Mouse (Mus musculus) forebrain, embryonic 16.5 days (tissue): ENCODE measurements at regions not wholly inside any gene's neighbourhood (a gene's known extent, or its start where the extent isn't known, plus 50 kb on each side); places are given as distances from the start of the nearest gene placed in this dataset.

ENCODE experiments used
- ATAC-seq: fragments of 200-750 bp; cut with Nextera tagmentation; 2 replicates; pipeline ENCODE4 v1.8.0; 2017; ENCODE audit warnings: mild to moderate bottlenecking, moderate library complexity
- H3K27ac ChIP-seq: fragments of 300-500 bp; sonication (generic); 2 replicates; pipeline ENCODE4 v1.5.1; 2014; ENCODE audit warnings: low read length, control low read depth
- H3K27me3 ChIP-seq: fragments of 300-500 bp; sonication (generic); replicated peaks from 2 replicates; pipeline ENCODE4 v1.6.1; 2014; ENCODE audit warnings: low read length; ENCODE audit not compliant: control insufficient read depth, insufficient read depth
- H3K36me3 ChIP-seq: fragments of 300-500 bp; sonication (generic); 2 replicates; pipeline ENCODE4 v1.6.1; 2014; ENCODE audit not compliant: control insufficient read depth, insufficient read depth
- H3K4me1 ChIP-seq: fragments of 300-500 bp; sonication (generic); replicated peaks from 2 replicates; pipeline ENCODE4 v1.6.1; 2014; ENCODE audit warnings: low read length; ENCODE audit not compliant: control insufficient read depth, insufficient read depth
- H3K4me2 ChIP-seq: fragments of 300-500 bp; sonication (generic); 2 replicates; pipeline ENCODE4 v1.6.1; 2014; ENCODE audit warnings: mild to moderate bottlenecking, low read length, control low read depth
- H3K4me3 ChIP-seq: fragments of 300-500 bp; sonication (generic); replicated peaks from 2 replicates; pipeline ENCODE4 v1.5.1; 2014; ENCODE audit warnings: mild to moderate bottlenecking, low read length, control low read depth
- H3K9ac ChIP-seq: fragments of 300-500 bp; sonication (generic); replicated peaks from 2 replicates; pipeline ENCODE4 v1.6.1; 2014; ENCODE audit warnings: low read depth, low read length, control low read depth
- H3K9me3 ChIP-seq: fragments of 300-500 bp; sonication (generic); 2 replicates; pipeline ENCODE4 v1.6.1; 2016; ENCODE audit warnings: low read length; ENCODE audit not compliant: control insufficient read depth
- WGBS: fragments of 180-500 bp; shearing (Covaris S2); extraction: QIAGEN DNeasy Blood & Tissue Kit; methylation state at CpG from one replicate; pipeline ENCODE4 v1.1.7; 2014; 5-methylcytosine and 5-hydroxymethylcytosine counted together

DNA sequence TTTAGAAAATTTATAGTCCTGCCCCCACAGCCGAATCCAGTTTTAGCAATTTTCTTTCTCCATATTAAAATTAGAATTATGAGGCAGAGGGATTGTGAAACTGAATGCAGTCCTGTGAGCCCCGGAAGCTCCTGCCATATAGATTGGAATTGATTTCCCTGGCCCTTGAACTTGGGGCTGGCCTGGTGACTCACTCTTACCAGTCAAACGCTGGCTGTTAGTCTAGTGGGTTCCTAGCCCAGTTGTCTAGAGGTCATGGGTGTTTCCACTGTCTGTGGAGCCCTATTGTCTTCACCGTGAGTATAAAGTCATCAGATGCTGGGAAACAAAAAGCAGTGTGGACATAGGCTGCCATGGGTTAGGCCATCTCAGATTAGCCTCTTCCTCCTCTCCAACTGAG is 173.2 kb upstream of the Camk1g start:
- Histone ChIP-seq H3K4me1 (peaks cover 21% of the 10 kb centered on the region), H3K27ac (no peak overlapping the region), H3K27me3 (no peaks in the 10 kb centered on the region), H3K9me3 (no peaks in the 10 kb centered on the region), H3K36me3 (no peaks in the 10 kb centered on the region), H3K4me2 (no peak overlapping the region), H3K9ac (no peak overlapping the region), H3K4me3 (no peak overlapping the region)
- 72% methylated on average over 4 of the region's 4 CpGs for WGBS
- no peak for ATAC-seq

DNA sequence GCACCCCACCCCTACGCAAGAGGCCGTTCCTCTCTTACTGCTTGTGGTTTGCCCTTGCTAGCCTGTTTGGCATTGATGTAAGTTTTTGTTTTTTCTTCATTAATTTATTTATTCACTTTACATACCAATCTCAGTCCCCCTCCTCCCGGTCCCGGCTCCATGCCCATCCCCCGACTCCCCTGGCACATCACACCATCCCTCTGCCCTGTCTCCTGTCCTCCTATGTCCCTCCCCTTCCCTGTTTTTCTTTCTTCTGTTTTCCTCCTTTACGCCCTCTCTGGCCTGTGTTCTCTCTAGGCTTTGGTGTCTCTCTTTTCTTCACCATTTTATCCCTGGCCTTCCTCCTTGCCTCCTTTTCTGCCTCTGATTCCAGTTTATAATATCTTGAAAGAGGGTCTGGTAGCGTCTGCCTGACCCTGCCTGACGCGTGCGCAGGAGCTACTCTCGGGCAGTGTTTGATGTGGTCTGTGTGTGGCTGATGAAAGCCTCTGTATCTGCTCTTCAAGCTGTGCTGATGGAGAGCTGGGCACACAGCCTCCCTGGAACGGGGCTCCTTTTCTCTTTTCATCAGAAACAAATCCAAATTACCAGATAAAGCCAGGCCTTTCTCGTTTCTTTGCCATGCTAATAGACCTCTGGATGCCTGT is 172.0 kb upstream of the Camk1g start:
- peak overlapping the region; percentile 12 for H3K4me2 ChIP-seq
- 19% methylated on average over 13 of the region's 13 CpGs for WGBS

DNA sequence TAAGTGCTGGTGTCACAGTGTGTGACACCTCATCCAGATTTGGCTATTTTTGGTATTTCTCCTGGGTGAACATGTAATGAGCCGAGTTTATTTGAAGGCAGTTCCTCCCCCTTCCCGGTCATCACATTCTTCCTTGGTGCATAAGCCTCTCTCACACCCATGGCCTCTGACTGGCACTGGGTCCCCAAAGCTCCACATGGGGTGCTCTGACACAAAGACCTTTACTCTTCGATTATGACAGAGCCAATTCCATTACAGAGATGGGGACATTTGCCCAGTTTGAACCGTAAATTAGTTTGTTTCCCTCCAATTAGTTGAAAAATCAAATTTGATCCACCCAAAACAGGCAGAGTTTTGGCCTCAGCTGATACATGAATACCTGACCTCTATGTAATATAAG is 171.2 kb upstream of the Camk1g start:
- H3K36me3 ChIP-seq = no peaks in the 10 kb centered on the region
- H3K27me3 ChIP-seq = no peaks in the 10 kb centered on the region
- H3K27ac ChIP-seq = no peak overlapping the region
- no peak overlapping the region for H3K4me3 ChIP-seq
- no peak overlapping the region for H3K9ac ChIP-seq
- no peak for ATAC-seq
- H3K4me1 ChIP-seq = peaks cover 21% of the 10 kb centered on the region
- no peak overlapping the region for H3K4me2 ChIP-seq
- no peaks in the 10 kb centered on the region for H3K9me3 ChIP-seq
- WGBS = 79% methylated on average over 4 of the region's 4 CpGs

More for the DNA sequence above, 172.0 kb upstream of the Camk1g start:
- Histone ChIP-seq H3K27me3 (no peaks in the 10 kb centered on the region), H3K9me3 (no peaks in the 10 kb centered on the region), H3K27ac (no peak overlapping the region), H3K36me3 (no peaks in the 10 kb centered on the region), H3K9ac (no peak overlapping the region), H3K4me3 (no peak overlapping the region), H3K4me1 (peaks cover 21% of the 10 kb centered on the region)
- ATAC-seq = peak; percentile 64

DNA sequence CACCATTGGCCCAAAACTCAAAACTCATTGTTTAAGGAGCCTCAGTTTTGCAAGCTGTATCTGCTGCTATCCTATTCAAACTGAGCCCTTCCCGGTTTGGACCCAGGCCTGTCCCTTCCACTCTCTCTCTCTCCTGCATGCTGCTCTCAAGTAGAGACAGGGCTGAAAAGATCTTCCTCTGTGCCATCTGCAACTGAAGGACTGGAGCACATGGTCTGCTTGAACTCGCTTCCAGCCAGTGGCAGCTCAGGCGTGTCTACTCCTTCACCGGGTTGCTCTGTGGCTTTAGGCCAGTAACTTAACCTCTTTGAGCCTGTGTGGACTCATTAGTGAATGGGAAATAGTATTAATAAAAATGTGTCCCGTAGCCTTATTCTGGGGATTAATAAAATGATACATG is 170.4 kb upstream of the Camk1g start:
- no peak for ATAC-seq
- no peak overlapping the region for H3K27ac ChIP-seq
- no peak overlapping the region for H3K9ac ChIP-seq
- no peaks in the 10 kb centered on the region for H3K36me3 ChIP-seq
- H3K27me3 ChIP-seq = no peaks in the 10 kb centered on the region
- H3K4me3 ChIP-seq = no peak overlapping the region
- no peak overlapping the region for H3K4me2 ChIP-seq
- no peaks in the 10 kb centered on the region for H3K9me3 ChIP-seq
- WGBS = 53% methylated on average over 5 of the region's 5 CpGs
- H3K4me1 ChIP-seq = peaks cover 18% of the 10 kb centered on the region

DNA sequence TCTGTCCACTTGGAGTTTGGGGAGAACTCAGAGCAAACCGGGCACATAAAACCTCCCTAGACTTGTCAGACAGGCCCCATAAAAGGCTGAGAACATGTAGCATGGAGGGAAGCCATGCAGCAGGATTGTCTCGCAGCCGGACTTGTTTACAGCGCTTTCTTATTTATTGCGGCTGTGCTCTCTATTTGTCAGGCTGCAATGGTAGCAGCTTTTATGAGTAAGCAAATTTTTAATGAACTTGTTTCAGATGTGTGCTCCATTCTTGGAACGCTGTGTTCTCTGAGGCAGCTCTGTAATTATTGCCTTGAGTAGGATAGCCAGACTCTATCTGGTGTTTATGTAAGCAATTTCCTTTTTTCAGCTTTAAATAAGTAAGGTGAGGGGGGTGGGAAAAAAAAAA is 169.2 kb upstream of the Camk1g start:
- no peaks in the 10 kb centered on the region for H3K27me3 ChIP-seq
- no peak for ATAC-seq
- H3K4me2 ChIP-seq = no peak overlapping the region
- no peaks in the 10 kb centered on the region for H3K9me3 ChIP-seq
- H3K4me3 ChIP-seq = no peak overlapping the region
- H3K36me3 ChIP-seq = no peaks in the 10 kb centered on the region
- WGBS = 59% methylated on average over 6 of the region's 6 CpGs
- peaks cover 18% of the 10 kb centered on the region for H3K4me1 ChIP-seq
- H3K27ac ChIP-seq = no peak overlapping the region; the same call in 1 of the 2 replicates
- no peak overlapping the region for H3K9ac ChIP-seq

DNA sequence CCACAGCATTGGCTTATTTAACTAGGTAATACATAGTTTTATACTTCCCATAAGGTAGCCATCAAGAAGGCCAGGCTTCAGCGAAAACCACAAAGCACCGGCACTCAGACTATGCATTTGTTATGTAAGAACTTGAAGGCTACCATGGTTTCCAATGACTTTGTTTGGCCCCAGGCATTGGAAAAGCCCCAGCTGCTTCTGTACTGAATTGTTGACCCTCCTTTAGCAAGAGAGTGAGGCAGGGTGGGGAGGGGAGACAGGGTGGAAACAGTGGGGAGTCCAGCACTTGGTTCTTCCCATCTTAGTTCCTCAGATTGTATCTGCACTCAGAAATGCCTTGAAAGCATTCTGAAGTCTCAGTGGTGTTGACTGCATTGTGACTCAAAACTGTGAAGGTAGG is 168.3 kb upstream of the Camk1g start:
- H3K9ac ChIP-seq = no peak overlapping the region
- no peaks in the 10 kb centered on the region for H3K36me3 ChIP-seq
- H3K9me3 ChIP-seq = no peaks in the 10 kb centered on the region
- ATAC-seq = no peak
- peaks cover 18% of the 10 kb centered on the region for H3K4me1 ChIP-seq
- no peaks in the 10 kb centered on the region for H3K27me3 ChIP-seq
- no peak overlapping the region for H3K4me3 ChIP-seq
- WGBS = 79% methylated on average over 2 of the region's 2 CpGs
- H3K4me2 ChIP-seq = no peak overlapping the region
- H3K27ac ChIP-seq = no peak overlapping the region

GRCm38 (mm10) chr1:193537616-193538015 is 167.5 kb upstream of the Camk1g start:
- H3K9me3 ChIP-seq = no peaks in the 10 kb centered on the region
- no peak overlapping the region for H3K9ac ChIP-seq
- no peaks in the 10 kb centered on the region for H3K27me3 ChIP-seq
- H3K4me3 ChIP-seq = no peak overlapping the region
- WGBS = 87% methylated on average over 5 of the region's 5 CpGs
- H3K27ac ChIP-seq = no peak overlapping the region
- H3K4me2 ChIP-seq = no peak overlapping the region
- H3K4me1 ChIP-seq = peaks cover 18% of the 10 kb centered on the region
- no peaks in the 10 kb centered on the region for H3K36me3 ChIP-seq
- no peak for ATAC-seq

GRCm38 (mm10) chr1:193536552-193536951 is 166.5 kb upstream of the Camk1g start:
- Histone ChIP-seq H3K27me3 (no peaks in the 10 kb centered on the region), H3K4me2 (no peak overlapping the region), H3K36me3 (no peaks in the 10 kb centered on the region), H3K4me3 (no peak overlapping the region), H3K9me3 (no peaks in the 10 kb centered on the region), H3K27ac (no peak overlapping the region), H3K9ac (no peak overlapping the region), H3K4me1 (peaks cover 10% of the 10 kb centered on the region; the same call in 1 of the 2 replicates)
- ATAC-seq = no peak

GRCm38 (mm10) chr1:193534449-193534848 is 164.4 kb upstream of the Camk1g start:
- Histone ChIP-seq H3K4me1 (peaks cover 4% of the 10 kb centered on the region; the same call in 1 of the 2 replicates), H3K9ac (no peak overlapping the region), H3K36me3 (no peaks in the 10 kb centered on the region), H3K27me3 (no peaks in the 10 kb centered on the region), H3K27ac (no peak overlapping the region), H3K4me3 (no peak overlapping the region), H3K4me2 (no peak overlapping the region), H3K9me3 (no peaks in the 10 kb centered on the region)
- no peak for ATAC-seq
- WGBS = 69% methylated on average over 4 of the region's 4 CpGs

DNA sequence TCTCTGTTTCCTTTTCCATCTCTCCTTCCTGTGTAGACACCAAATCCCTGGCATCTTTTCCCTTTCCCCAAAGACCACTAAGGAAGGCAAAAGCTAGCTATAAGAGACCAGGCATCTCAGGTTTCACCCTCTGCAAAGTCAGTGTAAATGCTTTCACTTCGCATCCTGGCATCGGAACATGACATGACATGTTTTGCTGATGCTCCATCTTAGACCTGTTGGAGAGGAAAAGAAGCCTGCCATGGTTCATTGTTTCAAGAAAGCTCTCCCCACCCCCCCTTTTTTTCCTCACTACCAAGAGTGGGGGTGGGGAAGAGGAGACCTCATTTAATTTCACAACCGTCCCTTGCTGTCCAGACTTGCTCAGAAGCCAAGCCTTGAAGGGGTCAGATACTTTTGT is 156.4 kb upstream of the Camk1g start:
- H3K9me3 ChIP-seq = 0 out of 2 replicates have a peak, but pooled peaks cover 2% of the 10 kb centered on the region

More for the DNA sequence above, 156.4 kb upstream of the Camk1g start:
- H3K36me3 ChIP-seq = no peaks in the 10 kb centered on the region
- no peaks in the 10 kb centered on the region for H3K4me1 ChIP-seq
- H3K9ac ChIP-seq = no peak overlapping the region
- no peak for ATAC-seq
- no peak overlapping the region for H3K27ac ChIP-seq
- 69% methylated on average over 3 of the region's 3 CpGs for WGBS
- no peaks in the 10 kb centered on the region for H3K27me3 ChIP-seq
- no peak overlapping the region for H3K4me3 ChIP-seq
- H3K4me2 ChIP-seq = no peak overlapping the region
